Mouse (Mus musculus) urinary bladder, postnatal 25 days (tissue): ENCODE data around the gene Supt3.

ENCODE experiments used
- DNase-seq: peaks from one replicate; pipeline ENCODE4 v3.0.0; 2022; ENCODE audit warnings: low spot score

Supt3 gene

GRCm38 (mm10) chr17:45133501-45134400 lies 356.8 kb downstream of the Supt3 start:
- DNase-seq = no peak

DNA sequence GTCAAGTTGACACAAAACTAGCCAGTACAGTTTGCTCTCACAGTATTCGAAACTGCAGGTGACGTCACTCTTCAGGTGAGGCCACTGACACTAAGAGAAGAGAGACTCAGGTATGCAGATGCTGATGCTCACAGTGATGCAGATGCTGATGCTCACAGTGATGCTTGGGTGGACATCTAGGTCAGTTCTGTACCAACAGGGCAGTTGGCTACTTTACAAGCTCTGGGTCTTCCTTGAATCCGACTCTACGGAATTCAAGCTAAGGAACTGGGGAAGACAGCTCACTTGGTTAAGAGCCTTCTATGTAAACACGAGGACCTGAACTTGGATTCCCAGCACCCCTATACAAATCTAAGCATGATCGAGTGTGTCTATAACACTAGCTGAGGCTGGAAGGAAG lies 359.5 kb downstream of the Supt3 start:
- DNase-seq = no peak

GRCm38 (mm10) chr17:45143043-45143442 lies 366.1 kb downstream of the Supt3 start:
- DNase-seq = no peak

DNA sequence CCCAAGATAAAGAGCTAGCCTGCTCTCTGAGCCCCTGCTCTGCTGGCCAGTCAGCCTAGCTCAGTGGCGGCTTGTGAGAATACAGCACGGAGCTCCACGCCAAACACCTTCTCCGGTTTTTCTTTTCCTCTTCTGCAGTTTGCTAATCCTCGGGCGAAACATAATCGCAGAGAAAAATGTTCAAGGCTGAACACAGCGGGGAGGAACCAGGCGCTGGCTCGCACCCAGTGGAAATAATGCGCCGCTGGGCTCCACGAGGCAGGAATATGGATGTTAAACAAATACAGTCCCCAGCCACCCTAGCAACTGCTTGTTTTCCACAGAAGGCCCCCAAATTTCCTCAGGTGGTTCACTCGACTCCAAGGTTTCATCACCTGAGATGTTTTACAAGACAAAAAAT lies 367.7 kb downstream of the Supt3 start:
- DNase-seq = no peak

DNA sequence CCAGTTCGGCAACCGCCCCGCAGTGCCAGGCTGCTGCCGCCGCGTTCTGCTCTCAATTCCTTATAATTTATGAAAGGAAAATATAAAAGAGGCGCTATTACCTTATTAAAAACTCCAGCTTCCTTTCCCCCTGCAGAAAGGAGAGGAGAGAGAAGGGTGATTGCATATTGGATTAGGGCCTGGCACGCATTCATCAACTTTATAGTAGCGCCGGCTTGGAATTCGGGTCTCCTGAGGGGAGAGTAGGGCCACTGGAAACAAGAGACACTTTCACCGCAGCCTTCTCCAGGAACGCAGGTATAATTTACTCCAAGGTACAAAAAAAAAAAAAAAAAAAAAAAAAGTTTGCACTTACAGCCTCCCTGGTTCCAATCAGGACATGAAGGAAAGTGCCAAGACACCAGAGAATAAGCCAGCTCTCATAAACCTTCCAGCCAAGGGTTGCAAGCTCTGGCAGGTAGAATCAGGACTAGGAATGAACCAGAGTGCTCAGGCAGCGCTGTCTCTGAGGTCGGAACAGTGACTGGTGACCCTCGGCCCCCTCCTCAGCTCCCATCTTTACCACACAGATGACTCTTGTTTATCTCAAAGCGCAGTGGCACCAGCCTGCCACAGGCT lies 374.5 kb downstream of the Supt3 start:
- no peak for DNase-seq

GRCm38 (mm10) chr17:45153721-45154120 lies 376.8 kb downstream of the Supt3 start:
- DNase-seq = no peak

DNA sequence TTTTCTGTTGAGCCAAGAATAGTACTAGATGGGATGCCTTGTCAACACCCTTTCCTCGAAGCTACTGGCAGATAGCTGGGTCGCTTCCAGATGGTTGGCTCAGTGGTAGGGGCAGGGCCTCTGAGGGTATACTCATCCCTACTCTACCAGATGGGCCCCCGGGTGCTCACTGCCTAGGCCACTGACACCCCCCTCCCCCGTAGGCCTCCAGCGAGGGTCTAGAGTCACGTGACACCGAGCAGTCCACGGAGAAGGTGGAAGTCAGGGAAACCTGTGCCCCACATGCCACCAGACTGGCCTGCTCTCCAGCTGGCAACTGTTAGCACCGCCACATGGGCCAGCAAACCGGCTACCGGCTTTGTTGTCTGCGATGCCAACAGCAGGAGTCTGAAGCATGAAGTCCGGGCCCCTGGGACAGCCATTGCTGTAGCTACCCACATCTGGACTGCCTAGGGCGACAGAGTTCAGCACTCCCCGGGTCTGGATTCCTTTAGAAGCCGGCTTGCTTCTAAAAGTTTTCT lies 381.3 kb downstream of the Supt3 start:
- no peak for DNase-seq

GRCm38 (mm10) chr17:45160651-45161050 lies 383.7 kb downstream of the Supt3 start:
- no peak for DNase-seq

GRCm38 (mm10) chr17:45165741-45166140 lies 388.8 kb downstream of the Supt3 start:
- no peak for DNase-seq
